Mouse (Mus musculus): ENCODE measurements around the gene Bcl3. TPM values are rescaled to one million over a fixed set of nuclear protein-coding genes. Genes with fewer than 3 reads are reported as not detected.
A peak's percentile ranks its signal among the peaks of the same experiment; 100 is the strongest.

The Bcl3 gene
- polyA plus RNA-seq, 1 experiment from 2014 or later, result 5.4 TPM

GRCm38 (mm10) chr7:19769434-19770374 lies 52.9 kb downstream of the Bcl3 start:
- H3K4me2 ChIP-seq (ENCODE audit: low read depth, low read length), result peak overlapping the region; percentile 82
- H3K4me1 ChIP-seq (replicated peaks; ENCODE audit: control insufficient read depth, insufficient read depth, low read length), result peaks cover 34% of the 10 kb centered on the region
- peak overlapping the region; percentile 71 for H3K4me3 ChIP-seq (ENCODE audit: low read length)
- H3K27ac ChIP-seq (ENCODE audit: low read length), result peak overlapping the region; percentile 89
- H3K36me3 ChIP-seq (ENCODE audit: control insufficient read depth, insufficient read depth, low read length), result peaks cover 10% of the 10 kb centered on the region
- peak overlapping the region; percentile 92 for H3K9ac ChIP-seq (ENCODE audit: low read length)
- no peaks in the 10 kb centered on the region; the same call in 1 of the 2 replicates for H3K27me3 ChIP-seq (ENCODE audit: control insufficient read depth, insufficient read depth, low read depth, low read length)
- no peaks in the 10 kb centered on the region for H3K9me3 ChIP-seq (ENCODE audit: control insufficient read depth, low read length)
- WGBS, result 7% methylated on average over 16 of the region's 16 CpGs
- peak; percentile 26; the same call in 1 of the 2 replicates for ATAC-seq (ENCODE audit: low read depth)

- H3K27ac ChIP-seq (ENCODE audit: low read length), result peak overlapping the region; percentile 89
- peak overlapping the region; percentile 92 for H3K9ac ChIP-seq (ENCODE audit: low read length)
- peak overlapping the region; percentile 71 for H3K4me3 ChIP-seq (ENCODE audit: low read length)
- H3K27me3 ChIP-seq (ENCODE audit: control insufficient read depth, insufficient read depth, low read depth, low read length), result no peaks in the 10 kb centered on the region; the same call in 1 of the 2 replicates
- 22% methylated on average over 4 of the region's 4 CpGs for WGBS
- peaks cover 34% of the 10 kb centered on the region for H3K4me1 ChIP-seq (replicated peaks; ENCODE audit: control insufficient read depth, insufficient read depth, low read length)
- H3K4me2 ChIP-seq (ENCODE audit: low read depth, low read length), result peak overlapping the region; percentile 82
- peaks cover 16% of the 10 kb centered on the region for H3K36me3 ChIP-seq (ENCODE audit: control insufficient read depth, insufficient read depth, low read length)
- H3K9me3 ChIP-seq (ENCODE audit: control insufficient read depth, low read length), result no peaks in the 10 kb centered on the region
- ATAC-seq (ENCODE audit: low read depth), result peak; percentile 44
Observed at GRCm38 (mm10) chr7:19769001-19769400, 53.6 kb downstream of the Bcl3 start.

- WGBS, result 40% methylated on average over 14 of the region's 14 CpGs
- peak overlapping the region; percentile 71 for H3K4me3 ChIP-seq (ENCODE audit: low read length)
- ATAC-seq (ENCODE audit: low read depth), result peak; percentile 5; the same call in 1 of the 2 replicates
- peaks cover 34% of the 10 kb centered on the region for H3K4me1 ChIP-seq (replicated peaks; ENCODE audit: control insufficient read depth, insufficient read depth, low read length)
- H3K9ac ChIP-seq (ENCODE audit: low read length), result peak overlapping the region; percentile 92
- no peaks in the 10 kb centered on the region; the same call in 1 of the 2 replicates for H3K27me3 ChIP-seq (ENCODE audit: control insufficient read depth, insufficient read depth, low read depth, low read length)
- H3K9me3 ChIP-seq (ENCODE audit: control insufficient read depth, low read length), result no peaks in the 10 kb centered on the region
- peak overlapping the region; percentile 89 for H3K27ac ChIP-seq (ENCODE audit: low read length)
- peak overlapping the region; percentile 82 for H3K4me2 ChIP-seq (ENCODE audit: low read depth, low read length)
- peaks cover 24% of the 10 kb centered on the region for H3K36me3 ChIP-seq (ENCODE audit: control insufficient read depth, insufficient read depth, low read length)
Observed at GRCm38 (mm10) chr7:19768251-19768650, 54.3 kb downstream of the Bcl3 start.

- Histone ChIP-seq H3K4me2 (ENCODE audit: low read depth, low read length) (no peak overlapping the region), H3K27ac (ENCODE audit: low read length) (no peak overlapping the region), H3K4me1 (replicated peaks; ENCODE audit: control insufficient read depth, insufficient read depth, low read length) (peaks cover 15% of the 10 kb centered on the region), H3K36me3 (ENCODE audit: control insufficient read depth, insufficient read depth, low read length) (peaks cover 31% of the 10 kb centered on the region), H3K27me3 (ENCODE audit: control insufficient read depth, insufficient read depth, low read depth, low read length) (no peaks in the 10 kb centered on the region), H3K9ac (ENCODE audit: low read length) (no peak overlapping the region), H3K4me3 (ENCODE audit: low read length) (no peak overlapping the region), H3K9me3 (ENCODE audit: control insufficient read depth, low read length) (no peaks in the 10 kb centered on the region)
- WGBS, result 86% methylated on average over 8 of the region's 9 CpGs
- no peak for ATAC-seq (ENCODE audit: low read depth)
Observed at GRCm38 (mm10) chr7:19764581-19764980, 58.0 kb downstream of the Bcl3 start.

- Histone ChIP-seq H3K27me3 (ENCODE audit: control insufficient read depth, insufficient read depth, low read depth, low read length) (no peaks in the 10 kb centered on the region), H3K4me3 (ENCODE audit: low read length) (no peak overlapping the region), H3K9me3 (ENCODE audit: control insufficient read depth, low read length) (no peaks in the 10 kb centered on the region), H3K9ac (ENCODE audit: low read length) (no peak overlapping the region), H3K27ac (ENCODE audit: low read length) (no peak overlapping the region), H3K4me1 (replicated peaks; ENCODE audit: control insufficient read depth, insufficient read depth, low read length) (peaks cover 9% of the 10 kb centered on the region), H3K4me2 (ENCODE audit: low read depth, low read length) (no peak overlapping the region), H3K36me3 (ENCODE audit: control insufficient read depth, insufficient read depth, low read length) (peaks cover 35% of the 10 kb centered on the region)
- ATAC-seq (ENCODE audit: low read depth), result no peak
- 80% methylated on average over 13 of the region's 13 CpGs for WGBS
Observed at GRCm38 (mm10) chr7:19763829-19764477, 58.6 kb downstream of the Bcl3 start.

- Histone ChIP-seq H3K27me3 (ENCODE audit: control insufficient read depth, insufficient read depth, low read depth, low read length) (no peaks in the 10 kb centered on the region), H3K9ac (ENCODE audit: low read length) (no peak overlapping the region), H3K9me3 (ENCODE audit: control insufficient read depth, low read length) (no peaks in the 10 kb centered on the region), H3K36me3 (ENCODE audit: control insufficient read depth, insufficient read depth, low read length) (peaks cover 48% of the 10 kb centered on the region), H3K27ac (ENCODE audit: low read length) (no peak overlapping the region), H3K4me3 (ENCODE audit: low read length) (no peak overlapping the region), H3K4me2 (ENCODE audit: low read depth, low read length) (no peak overlapping the region), H3K4me1 (replicated peaks; ENCODE audit: control insufficient read depth, insufficient read depth, low read length) (no peaks in the 10 kb centered on the region)
- peak; percentile 57 for ATAC-seq (ENCODE audit: low read depth)
- WGBS, result 53% methylated on average over 11 of the region's 11 CpGs
Observed at GRCm38 (mm10) chr7:19762283-19762682, 60.3 kb downstream of the Bcl3 start.

GRCm38 (mm10) chr7:19760021-19760420 lies 62.5 kb downstream of the Bcl3 start:
- H3K9me3 ChIP-seq (ENCODE audit: control insufficient read depth, low read length), result no peaks in the 10 kb centered on the region
- H3K27me3 ChIP-seq (ENCODE audit: control insufficient read depth, insufficient read depth, low read depth, low read length), result no peaks in the 10 kb centered on the region
- no peak overlapping the region for H3K4me2 ChIP-seq (ENCODE audit: low read depth, low read length)
- no peak overlapping the region for H3K27ac ChIP-seq (ENCODE audit: low read length)
- no peak overlapping the region for H3K4me3 ChIP-seq (ENCODE audit: low read length)
- peaks cover 45% of the 10 kb centered on the region for H3K36me3 ChIP-seq (ENCODE audit: control insufficient read depth, insufficient read depth, low read length)
- 85% methylated on average over 13 of the region's 13 CpGs for WGBS
- peaks cover 19% of the 10 kb centered on the region for H3K4me1 ChIP-seq (replicated peaks; ENCODE audit: control insufficient read depth, insufficient read depth, low read length)
- ATAC-seq (ENCODE audit: low read depth), result no peak
- H3K9ac ChIP-seq (ENCODE audit: low read length), result no peak overlapping the region

GRCm38 (mm10) chr7:19758623-19759022 lies 63.9 kb downstream of the Bcl3 start:
- Histone ChIP-seq H3K27ac (ENCODE audit: low read length) (no peak overlapping the region), H3K27me3 (ENCODE audit: control insufficient read depth, insufficient read depth, low read depth, low read length) (no peaks in the 10 kb centered on the region), H3K36me3 (ENCODE audit: control insufficient read depth, insufficient read depth, low read length) (peaks cover 34% of the 10 kb centered on the region), H3K4me2 (ENCODE audit: low read depth, low read length) (no peak overlapping the region), H3K4me1 (replicated peaks; ENCODE audit: control insufficient read depth, insufficient read depth, low read length) (peaks cover 26% of the 10 kb centered on the region), H3K9ac (ENCODE audit: low read length) (no peak overlapping the region), H3K9me3 (ENCODE audit: control insufficient read depth, low read length) (no peaks in the 10 kb centered on the region), H3K4me3 (ENCODE audit: low read length) (no peak overlapping the region)
- WGBS, result 88% methylated on average over 13 of the region's 13 CpGs
- no peak for ATAC-seq (ENCODE audit: low read depth)

All from lung, embryonic 16.5 days (tissue).